Mouse (Mus musculus) adipose tissue, adult 10 weeks (tissue): ENCODE data around the gene Mad2l2. TPM values are rescaled to one million over a fixed set of nuclear protein-coding genes. Genes with fewer than 3 reads are reported as not detected.

Source experiments
- polyA plus RNA-seq: library from polyadenylated mRNA; stranded (reverse); fragments of 350-450 nt; fragmentation: Illumina TruSeq; extraction: RNeasy Lipid Tissue Mini Kit (QIAGEN cat#74804); gene quantifications from one replicate; pipeline ENCODE4 v1.2.3, GENCODE M21; 2014; ENCODE audit warnings: low read depth, low replicate concordance

The Mad2l2 gene
- polyA plus RNA-seq, result 23.9 TPM

DNA sequence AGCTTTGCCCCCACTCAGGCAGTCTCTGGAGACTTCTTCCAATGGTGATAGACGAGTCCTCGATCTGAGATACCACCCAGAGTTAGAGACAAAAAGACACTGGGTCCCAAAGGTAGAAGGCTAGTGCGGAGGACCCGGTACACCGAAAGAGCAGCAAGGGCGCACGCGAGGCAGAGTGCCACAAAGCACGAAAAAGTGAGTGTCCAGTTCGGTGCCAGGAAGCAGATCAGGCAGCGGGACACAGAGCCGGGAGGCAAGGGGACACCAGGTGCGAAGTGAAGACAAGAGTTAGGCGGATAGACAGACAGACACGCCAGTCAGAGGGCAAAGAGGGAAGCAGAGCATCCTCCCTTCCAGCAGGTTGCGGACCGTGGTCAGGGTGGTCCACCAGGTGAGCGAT is at the start of gene Mad2l2:
Gene Mad2l2, plus strand, starts transcription at position 252 of the 400 bp plus-strand sequence.

DNA sequence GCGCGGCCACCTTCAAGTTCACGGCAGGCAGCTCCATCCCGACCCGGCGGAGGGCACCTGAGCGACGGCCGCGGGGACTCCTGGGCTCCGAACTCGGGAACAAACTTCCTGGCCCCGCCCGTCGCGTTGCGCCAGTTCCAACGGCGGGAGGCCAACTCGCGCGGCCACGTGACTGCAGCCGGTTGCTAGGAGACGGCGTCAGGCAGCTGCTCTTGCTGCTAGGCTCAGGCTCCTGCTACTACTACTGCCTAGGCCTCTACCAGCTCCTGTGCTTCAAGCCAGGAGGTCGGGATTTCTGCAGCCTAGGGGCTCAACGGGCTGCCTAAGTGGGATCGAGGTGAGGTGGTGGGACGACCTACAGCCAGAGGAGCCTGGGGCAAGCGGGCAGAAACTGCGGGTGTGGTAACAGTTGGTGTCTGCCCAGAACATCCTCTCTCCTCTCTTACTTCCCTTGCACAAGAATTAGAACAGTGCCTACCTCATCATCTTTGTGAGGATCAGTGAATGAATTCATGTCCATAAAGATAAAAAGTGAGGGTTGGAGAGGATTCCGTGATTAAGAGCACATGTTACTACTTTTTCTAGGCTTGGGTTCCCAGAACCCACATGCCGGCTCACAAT is 42.2 kb upstream of the Mad2l2 start, which contains the start of gene Agtrap:
Gene Agtrap, minus strand, starts transcription at position 125 of the 621 bp plus-strand sequence.

DNA sequence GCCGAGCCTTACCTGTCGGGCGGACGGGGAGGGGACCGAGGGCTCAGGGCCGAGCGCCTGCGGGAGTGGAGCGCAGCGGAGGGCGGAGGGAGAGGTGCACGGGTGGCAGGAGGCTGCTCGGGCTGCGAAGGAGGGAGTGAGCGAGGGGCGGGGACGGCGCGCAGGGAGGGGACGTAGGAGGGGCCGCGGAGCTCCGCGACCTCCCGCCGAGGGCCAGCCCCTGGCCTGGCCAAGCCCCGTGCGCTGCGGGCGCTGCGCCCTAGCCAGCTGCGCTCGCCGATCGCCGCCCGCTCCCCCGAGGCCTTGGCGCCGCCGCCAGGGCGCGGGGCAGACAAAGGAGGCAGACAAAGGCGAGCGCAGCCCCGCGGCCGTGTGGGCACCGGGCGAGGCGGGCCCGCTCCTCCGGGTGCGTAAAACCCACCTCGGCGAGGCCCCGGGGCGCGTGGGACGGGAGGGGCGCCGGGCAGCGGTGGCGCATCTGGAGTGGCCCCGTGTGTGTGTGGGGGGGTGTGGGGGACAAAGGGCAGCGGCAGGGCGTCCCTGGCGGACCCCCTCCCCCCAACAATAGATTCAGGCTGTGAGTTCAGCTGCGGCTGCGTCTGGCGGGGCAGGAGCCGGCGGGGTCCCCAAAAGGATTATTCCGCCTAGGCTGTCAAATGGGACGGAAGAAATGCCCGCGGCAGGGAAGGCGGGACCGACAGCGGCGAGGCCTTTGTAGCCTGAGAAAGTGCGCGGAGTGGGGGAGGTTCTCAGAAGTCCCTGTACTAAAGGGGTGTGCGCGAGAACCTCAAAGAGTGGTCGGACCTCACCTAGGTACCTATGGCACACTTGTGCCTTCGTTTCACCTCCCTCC is 603 bp downstream of the Mad2l2 start, which contains the start of gene Draxin:
Gene Draxin, minus strand, starts transcription at position 138 of the 853 bp plus-strand sequence.

DNA sequence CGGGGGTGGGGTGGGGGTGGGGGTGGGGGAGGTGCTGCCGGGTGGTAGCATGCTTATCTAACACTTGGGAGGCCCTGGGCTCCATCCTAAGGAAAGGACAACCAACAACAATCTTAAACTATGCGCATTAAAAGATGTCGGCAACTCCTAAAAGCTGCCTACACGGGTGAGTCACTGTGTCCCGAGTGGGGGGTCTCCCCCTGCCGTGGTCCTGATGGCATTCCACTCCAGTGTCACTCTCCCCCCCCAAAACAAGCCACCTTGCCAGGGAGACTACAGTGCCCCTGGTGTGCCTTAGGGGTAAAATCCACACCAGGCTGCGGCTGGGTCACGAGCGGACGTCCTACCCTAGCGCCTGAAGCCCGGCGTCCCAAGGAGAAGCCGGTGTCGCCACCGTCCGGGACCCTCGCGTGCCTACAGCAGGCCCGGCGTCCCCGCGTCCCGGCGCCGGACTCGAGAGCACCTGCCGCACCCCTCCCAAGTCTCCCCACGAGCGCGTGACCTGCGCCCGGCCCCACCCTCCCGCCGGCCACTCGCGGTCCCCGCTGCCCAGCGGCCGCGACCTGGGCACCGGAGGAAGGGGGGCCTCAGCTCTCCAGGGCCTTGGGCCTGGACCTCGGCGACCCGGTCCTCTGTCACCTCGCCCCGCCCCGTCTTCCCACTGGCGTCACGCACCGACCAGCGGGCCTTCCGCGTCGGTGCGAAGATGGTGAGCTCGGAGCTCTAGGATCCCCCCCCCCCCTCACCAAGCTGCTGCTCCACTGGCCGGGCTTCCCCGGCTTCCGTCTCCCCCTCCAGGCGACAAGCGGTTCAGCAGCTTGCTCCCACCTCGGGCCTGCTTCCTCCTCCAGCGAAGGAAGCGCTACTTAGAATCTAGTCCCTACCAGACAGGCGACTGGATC is 21.3 kb downstream of the Mad2l2 start, which contains the start of gene Fbxo6:
Gene Fbxo6, minus strand, starts transcription at position 874 of the 902 bp plus-strand sequence.

DNA sequence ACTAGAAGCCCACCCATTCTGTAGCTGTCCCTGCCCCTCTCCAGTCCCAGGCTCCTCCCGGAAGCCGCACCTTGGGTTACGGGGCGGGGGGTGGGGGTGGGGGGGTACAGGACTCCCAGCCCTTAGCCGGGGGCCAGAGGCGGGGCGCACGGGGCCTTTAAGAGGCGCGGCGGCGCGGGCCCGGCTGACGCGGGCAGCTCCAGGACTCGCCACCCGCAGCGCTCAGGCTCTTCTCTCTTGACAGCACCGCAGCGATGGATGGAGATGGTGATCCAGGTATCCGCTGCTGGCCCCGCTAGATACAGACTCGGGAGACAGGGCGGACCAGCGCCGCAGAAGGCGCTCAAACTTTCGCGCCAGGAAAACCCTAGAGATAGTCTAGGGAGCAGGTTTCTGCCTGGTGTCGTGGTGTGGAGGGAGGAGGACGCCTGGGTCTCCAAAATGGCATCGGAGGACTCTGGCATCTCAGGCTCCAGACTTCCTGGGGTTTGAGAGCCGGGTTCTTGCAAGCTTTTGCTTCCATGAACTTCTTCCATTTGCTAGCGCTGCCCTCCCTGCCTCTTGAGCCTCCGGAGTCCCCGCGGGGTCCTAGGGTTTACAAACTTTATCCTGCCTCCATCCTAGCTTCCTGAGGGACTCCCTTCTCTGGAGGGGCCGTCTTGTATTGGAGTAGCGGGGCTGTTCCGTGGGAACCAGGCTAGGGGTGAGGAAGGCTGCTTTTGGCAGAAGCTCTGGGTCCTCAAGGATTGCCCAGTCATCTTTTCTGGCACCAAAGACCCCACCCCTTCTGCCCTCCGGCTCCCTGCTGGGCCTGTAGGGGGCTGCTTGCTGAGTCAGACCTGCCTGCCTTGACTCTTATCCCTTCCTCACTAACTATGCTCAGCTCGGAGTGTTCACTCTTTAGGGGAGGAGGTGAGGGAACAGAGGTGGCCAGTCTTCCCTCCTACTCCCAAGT is 30.5 kb downstream of the Mad2l2 start, which contains the start of the genes Fbxo44 and Fbxo2:
Gene Fbxo44, minus strand, starts transcription at position 47 of the 955 bp plus-strand sequence.
Gene Fbxo2, plus strand, starts transcription at position 186 of the 955 bp plus-strand sequence.

Other genes starting within 250 kb of the Mad2l2 start
- gene Mfn2, start 225.7 kb upstream of the Mad2l2 start, polyA plus RNA-seq, result 58.7 TPM
- 41.0 TPM for gene Plod1, start 193.6 kb upstream of the Mad2l2 start, polyA plus RNA-seq
- 34.5 TPM for gene 2510039O18Rik, start 189.5 kb upstream of the Mad2l2 start, polyA plus RNA-seq
- gene Nppb, start 144.6 kb upstream of the Mad2l2 start, polyA plus RNA-seq, result not detected
- not detected for gene Nppa, start 129.7 kb upstream of the Mad2l2 start, polyA plus RNA-seq
- gene Clcn6, start 91.6 kb upstream of the Mad2l2 start, polyA plus RNA-seq, result 10.7 TPM
- 38.7 TPM for gene Mthfr, start 91.3 kb upstream of the Mad2l2 start, polyA plus RNA-seq
- 29.2 TPM for gene Agtrap, start 42.4 kb upstream of the Mad2l2 start, polyA plus RNA-seq
- gene Draxin, start 314 bp downstream of the Mad2l2 start, polyA plus RNA-seq, result not detected
- 40.1 TPM for gene Fbxo6, start 21.8 kb downstream of the Mad2l2 start, polyA plus RNA-seq
- gene Fbxo44, start 30.1 kb downstream of the Mad2l2 start, polyA plus RNA-seq, result 15.2 TPM
- gene Fbxo2, start 30.2 kb downstream of the Mad2l2 start, polyA plus RNA-seq, result 1.4 TPM
- gene Disp3, start 157.6 kb downstream of the Mad2l2 start, polyA plus RNA-seq, result 0.21 TPM